Mouse (Mus musculus) left cerebral cortex, postnatal 25 days (tissue): ENCODE measurements at regions not wholly inside any gene's neighbourhood (a gene's known extent, or its start where the extent isn't known, plus 50 kb on each side); places are given as distances from the start of the nearest gene placed in this dataset.
A peak's percentile ranks its signal among the peaks of the same experiment; 100 is the strongest.
"Not testable (repeated sequence)": the region's sequence is repeated elsewhere in the genome, so short reads cannot be mapped to it uniquely, and the experiment has no call there.

ENCODE experiments used
- DNase-seq, 2 experiments: peaks; one replicate each; pipeline ENCODE4 v3.0.0; 2022; ENCODE audit warnings: low spot score in 2 of 2, mixed read lengths in 1 of 2
- intact Hi-C: fragments of 180-260 bp; cut with DNase I; formaldehyde crosslinking; loops from one replicate; pipeline ENCODE4 v1.15.1; 2025

GRCm38 (mm10) chr10:19490500-19490899 lies 101.2 kb upstream of the Ifngr1 start:
- intact Hi-C loops = loop anchor here (10.0 kb wide), 1 partner anchor 404 kb away; no protein-coding TSS in a partner anchor
- no peak for DNase-seq

- peak; percentile 30 to 44 for DNase-seq
- intact Hi-C loops = loop anchor here (1.0 to 10.0 kb wide), 3 partner anchors 27 to 403 kb away; no protein-coding TSS in a partner anchor
These were observed 100.0 kb upstream of the Ifngr1 start for GRCm38 (mm10) chr10:19491513-19492380.

GRCm38 (mm10) chr10:19494461-19495105 lies 97.2 kb upstream of the Ifngr1 start:
- intact Hi-C loops = loop anchor here (10.0 kb wide), 1 partner anchor 400 kb away; no protein-coding TSS in a partner anchor
- DNase-seq = no peak

- intact Hi-C loops = loop anchor here (10.0 kb wide), 1 partner anchor 397 kb away; no protein-coding TSS in a partner anchor
- DNase-seq = no peak
These were observed 93.6 kb upstream of the Ifngr1 start for GRCm38 (mm10) chr10:19498112-19498511.

GRCm38 (mm10) chr10:19502874-19503273 lies 88.9 kb upstream of the Ifngr1 start:
- intact Hi-C loops = no loop called here
- no peak for DNase-seq

GRCm38 (mm10) chr10:19503846-19504765 lies 87.6 kb upstream of the Ifngr1 start:
- intact Hi-C loops = no loop called here
- no peak for DNase-seq

GRCm38 (mm10) chr10:19505174-19505573 lies 86.6 kb upstream of the Ifngr1 start:
- intact Hi-C loops = no loop called here
- no peak for DNase-seq

- intact Hi-C loops = no loop called here
- no peak for DNase-seq
These were observed 85.8 kb upstream of the Ifngr1 start for GRCm38 (mm10) chr10:19505979-19506378.

- no peak for DNase-seq
- intact Hi-C loops = no loop called here
These were observed 85.3 kb upstream of the Ifngr1 start for GRCm38 (mm10) chr10:19506434-19506833.

- no peak for DNase-seq
- intact Hi-C loops = no loop called here
These were observed 83.5 kb upstream of the Ifngr1 start for GRCm38 (mm10) chr10:19508221-19508745.

- intact Hi-C loops = no loop called here
- no peak for DNase-seq
These were observed 81.7 kb upstream of the Ifngr1 start for GRCm38 (mm10) chr10:19510047-19510446.

- DNase-seq, intact Hi-C loops: not testable (repeated sequence)
These were observed 77.4 kb upstream of the Ifngr1 start for GRCm38 (mm10) chr10:19514366-19514765.

GRCm38 (mm10) chr10:19514837-19515236 lies 76.9 kb upstream of the Ifngr1 start:
- no peak for DNase-seq
- intact Hi-C loops = no loop called here

GRCm38 (mm10) chr10:19516011-19516410 lies 75.7 kb upstream of the Ifngr1 start:
- intact Hi-C loops = no loop called here
- no peak for DNase-seq

GRCm38 (mm10) chr10:19517093-19517492 lies 74.7 kb upstream of the Ifngr1 start:
- no peak for DNase-seq
- intact Hi-C loops = no loop called here

GRCm38 (mm10) chr10:19518763-19519162 lies 73.0 kb upstream of the Ifngr1 start:
- peak in 1 of 2 experiments; percentile 12 for DNase-seq

GRCm38 (mm10) chr10:19522198-19522597 lies 69.6 kb upstream of the Ifngr1 start:
- DNase-seq = peak in 1 of 2 experiments; percentile 3
- intact Hi-C loops = no loop called here

More at GRCm38 (mm10) chr10:19518763-19519162, 73.0 kb upstream of the Ifngr1 start:
- intact Hi-C loops = loop anchor here (1.0 to 2.0 kb wide), 3 partner anchors 26 to 602 kb away; no protein-coding TSS in a partner anchor

- no peak for DNase-seq
- intact Hi-C loops = no loop called here
These were observed 65.8 kb upstream of the Ifngr1 start for GRCm38 (mm10) chr10:19525939-19526338.

GRCm38 (mm10) chr10:19526353-19526752 lies 65.4 kb upstream of the Ifngr1 start:
- no peak for DNase-seq

More at GRCm38 (mm10) chr10:19526353-19526752, 65.4 kb upstream of the Ifngr1 start:
- intact Hi-C loops = no loop called here
